Mouse (Mus musculus) skeletal muscle tissue, adult 2 months (tissue): ENCODE measurements around the gene Aebp1.
"Not testable (repeated sequence)": the region's sequence is repeated elsewhere in the genome, so short reads cannot be mapped to it uniquely, and the experiment has no call there.

Experiments
- DNase-seq: peaks from one replicate; pipeline ENCODE4 v3.0.0-alpha.2; 2012; ENCODE audit warnings: low read depth, low spot score

The Aebp1 gene

DNA sequence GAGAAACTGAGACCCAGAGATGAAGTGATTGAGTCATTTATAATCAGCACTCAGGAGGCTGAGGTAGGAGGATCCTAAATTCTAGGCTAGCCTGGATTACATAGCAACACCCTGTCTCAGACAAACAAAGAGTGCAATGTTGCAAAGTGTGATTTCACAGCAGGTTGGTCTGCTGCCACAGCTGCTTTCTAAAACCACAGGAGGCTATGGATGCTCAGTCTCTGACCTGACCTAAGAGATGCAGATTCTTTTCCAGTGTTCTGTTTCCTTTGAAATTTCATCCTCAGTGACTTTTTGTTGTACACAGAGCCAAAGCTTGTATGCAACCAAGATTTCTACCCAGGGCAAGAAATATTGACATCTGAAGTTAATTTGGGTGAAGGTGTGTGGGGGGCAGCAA lies 6.3 kb upstream of the Aebp1 start:
- DNase-seq = no peak

GRCm38 (mm10) chr11:5855902-5856301 lies 5.8 kb upstream of the Aebp1 start:
- DNase-seq = peak; percentile 83

DNA sequence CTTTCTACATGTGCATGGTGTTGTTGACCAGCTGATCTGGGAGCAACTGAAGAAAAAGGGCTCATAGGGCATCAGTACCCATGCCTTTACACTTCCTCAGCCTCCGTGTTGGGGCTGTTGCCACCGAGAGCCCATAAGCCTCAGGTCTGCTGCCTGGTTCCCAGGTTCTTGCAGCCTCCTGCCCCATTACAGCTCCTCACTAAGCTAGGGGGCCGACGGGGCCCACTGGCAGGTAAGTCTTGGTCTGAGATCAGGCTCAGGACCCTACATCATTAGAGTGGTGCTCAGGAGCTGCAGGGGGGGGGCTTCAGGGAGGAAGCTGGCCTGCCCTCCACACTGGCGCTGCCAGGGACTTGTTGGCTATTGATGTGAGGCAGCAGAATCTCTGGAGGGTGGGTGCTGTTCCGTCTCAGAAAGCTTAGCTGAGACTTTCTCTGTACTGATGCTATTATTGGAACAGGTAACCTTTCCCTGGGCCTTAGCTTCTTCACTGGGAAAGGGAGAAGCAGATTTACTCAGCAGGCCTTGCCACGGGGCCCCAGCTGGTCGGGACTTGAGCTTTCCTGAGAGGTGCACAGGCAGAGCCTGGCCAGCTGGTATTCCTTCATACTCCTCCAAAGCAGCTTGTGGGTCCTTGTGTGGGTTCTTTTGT lies 5.1 kb upstream of the Aebp1 start:
- DNase-seq = peak; percentile 81

DNA sequence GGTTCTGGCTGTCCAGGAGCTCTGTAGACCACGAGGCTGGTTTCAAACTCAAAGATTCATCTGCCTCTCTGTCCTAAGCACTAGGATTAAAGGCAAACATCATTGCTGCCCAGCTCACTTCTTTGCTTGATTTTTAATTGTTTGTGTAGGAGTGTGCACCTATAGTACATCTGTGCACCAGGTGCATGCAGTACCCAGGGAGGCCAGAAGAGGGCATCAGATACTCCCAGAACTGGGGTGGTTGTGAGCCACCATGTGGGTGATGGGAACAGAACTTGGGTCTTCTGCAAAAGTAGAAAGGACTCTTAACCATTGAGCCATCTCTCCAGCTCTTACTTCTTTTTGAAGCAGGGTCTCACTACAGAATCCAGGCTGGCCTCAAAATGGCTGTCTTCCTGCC lies 3.0 kb upstream of the Aebp1 start:
- DNase-seq = no peak

DNA sequence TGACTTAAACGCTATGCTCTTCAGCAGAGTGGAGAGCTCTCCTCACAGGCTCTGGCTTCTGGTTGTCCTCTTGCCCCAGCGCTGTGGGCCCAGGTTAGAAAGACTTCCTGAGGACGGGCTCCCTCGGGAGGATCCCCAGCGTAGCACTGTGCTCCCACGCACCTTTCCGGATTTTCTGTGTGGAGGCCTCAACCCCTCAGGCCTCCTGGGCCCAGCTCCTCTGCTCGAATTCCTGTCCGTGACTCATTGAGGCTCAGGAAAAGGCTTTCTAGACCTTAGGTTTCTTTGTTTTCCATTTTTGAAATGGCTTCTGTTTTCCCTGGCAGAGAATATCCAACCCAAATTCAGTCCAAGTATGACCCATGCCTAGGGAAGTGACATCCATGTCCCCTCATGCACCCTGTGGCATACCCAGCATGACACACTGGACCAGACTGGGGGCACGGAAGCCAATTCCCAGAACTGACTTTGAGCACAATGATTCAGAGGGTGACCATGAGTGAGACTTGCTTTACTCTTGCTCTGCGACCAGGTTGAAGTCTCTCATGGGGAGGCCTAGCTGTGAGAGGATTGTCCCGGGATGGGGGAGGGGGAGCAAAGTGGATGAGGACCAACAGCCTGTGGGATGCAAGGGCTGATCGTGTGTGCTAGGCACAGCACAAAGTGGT lies 1.7 kb upstream of the Aebp1 start:
- no peak for DNase-seq

DNA sequence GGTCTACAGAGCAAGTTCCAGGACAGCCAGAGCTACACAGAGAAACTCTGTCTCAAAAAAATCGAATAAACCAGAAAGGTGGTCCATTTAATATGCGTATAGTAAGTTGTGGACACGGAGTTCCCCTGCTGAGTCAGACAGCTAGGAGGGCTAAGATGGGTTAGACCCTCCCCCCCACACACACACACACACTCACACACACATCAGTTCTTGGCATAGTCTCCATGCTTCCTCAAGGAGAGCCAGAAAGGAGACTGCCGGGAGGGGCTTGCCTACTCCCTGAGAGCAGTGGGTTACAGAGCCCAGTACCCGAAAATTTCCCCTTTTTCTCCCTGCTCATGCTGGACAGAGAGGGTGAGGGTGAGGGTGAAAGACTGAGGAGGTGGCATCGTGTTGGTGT lies 1.1 kb upstream of the Aebp1 start:
- DNase-seq = no peak

- peak; percentile 87 for DNase-seq
These were observed 803 bp downstream of the Aebp1 start for GRCm38 (mm10) chr11:5862394-5863105.

- DNase-seq = no peak
These were observed 5.4 kb downstream of the Aebp1 start for GRCm38 (mm10) chr11:5867196-5867595.

- no peak for DNase-seq
These were observed 6.6 kb downstream of the Aebp1 start for GRCm38 (mm10) chr11:5868324-5868723.

DNA sequence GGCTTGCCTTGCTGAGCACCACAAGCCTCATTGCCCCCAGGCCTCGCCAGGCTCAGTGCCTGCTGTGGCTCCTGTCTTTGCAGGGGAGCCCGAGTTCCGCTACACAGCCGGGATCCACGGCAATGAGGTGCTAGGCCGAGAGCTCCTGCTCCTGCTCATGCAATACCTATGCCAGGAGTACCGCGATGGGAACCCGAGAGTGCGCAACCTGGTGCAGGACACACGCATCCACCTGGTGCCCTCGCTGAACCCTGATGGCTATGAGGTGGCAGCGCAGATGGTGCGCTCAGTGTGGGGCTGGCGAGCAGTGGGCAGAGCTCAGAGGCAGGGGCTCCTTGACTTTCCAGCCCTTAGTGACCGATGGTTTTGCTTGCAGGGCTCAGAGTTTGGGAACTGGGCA lies 7.6 kb downstream of the Aebp1 start:
- no peak for DNase-seq

DNA sequence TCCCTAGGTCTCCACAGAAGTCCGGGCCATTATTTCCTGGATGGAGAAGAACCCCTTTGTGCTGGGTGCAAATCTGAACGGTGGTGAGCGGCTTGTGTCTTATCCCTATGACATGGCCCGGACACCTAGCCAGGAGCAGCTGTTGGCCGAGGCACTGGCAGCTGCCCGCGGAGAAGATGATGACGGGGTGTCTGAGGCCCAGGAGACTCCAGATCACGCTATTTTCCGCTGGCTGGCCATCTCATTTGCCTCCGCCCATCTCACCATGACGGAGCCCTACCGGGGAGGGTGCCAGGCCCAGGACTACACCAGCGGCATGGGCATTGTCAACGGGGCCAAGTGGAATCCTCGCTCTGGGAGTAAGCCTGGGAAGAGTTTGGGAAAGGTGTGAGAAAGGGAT lies 8.3 kb downstream of the Aebp1 start:
- DNase-seq = peak; percentile 77

GRCm38 (mm10) chr11:5872707-5873106 lies 11.0 kb downstream of the Aebp1 start:
- no peak for DNase-seq

DNA sequence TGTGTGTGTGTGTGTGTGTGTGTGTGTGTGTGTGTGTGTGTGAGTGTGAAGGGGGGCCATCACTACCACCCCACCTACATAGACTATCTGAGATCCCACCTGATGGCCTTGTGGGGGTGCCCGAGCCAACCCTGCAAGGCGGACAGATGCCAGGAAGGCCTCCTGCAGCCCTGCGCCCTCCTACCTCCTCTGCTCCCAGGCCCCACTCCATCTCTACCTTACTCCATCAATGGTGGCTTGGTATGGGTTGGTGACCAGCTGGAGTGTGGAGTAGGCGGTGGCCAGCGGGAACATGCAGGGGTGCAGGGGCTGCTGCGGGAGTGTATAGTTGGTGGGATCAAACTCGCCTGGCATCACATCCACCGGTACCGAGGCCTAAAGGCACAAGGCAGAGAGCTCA lies 11.4 kb downstream of the Aebp1 start:
- DNase-seq = no peak

- DNase-seq = no peak
These were observed 15.7 kb downstream of the Aebp1 start for GRCm38 (mm10) chr11:5877421-5877820.

GRCm38 (mm10) chr11:5877921-5878526 lies 16.3 kb downstream of the Aebp1 start, which contains the start of gene Pold2:
Pold2 (minus strand) TSS chr11:5878292.
- peak; percentile 97 for DNase-seq

- no peak for DNase-seq
These were observed 16.9 kb downstream of the Aebp1 start for GRCm38 (mm10) chr11:5878661-5879060.

- DNase-seq = no peak
These were observed 18.2 kb downstream of the Aebp1 start for GRCm38 (mm10) chr11:5879905-5880304.

DNA sequence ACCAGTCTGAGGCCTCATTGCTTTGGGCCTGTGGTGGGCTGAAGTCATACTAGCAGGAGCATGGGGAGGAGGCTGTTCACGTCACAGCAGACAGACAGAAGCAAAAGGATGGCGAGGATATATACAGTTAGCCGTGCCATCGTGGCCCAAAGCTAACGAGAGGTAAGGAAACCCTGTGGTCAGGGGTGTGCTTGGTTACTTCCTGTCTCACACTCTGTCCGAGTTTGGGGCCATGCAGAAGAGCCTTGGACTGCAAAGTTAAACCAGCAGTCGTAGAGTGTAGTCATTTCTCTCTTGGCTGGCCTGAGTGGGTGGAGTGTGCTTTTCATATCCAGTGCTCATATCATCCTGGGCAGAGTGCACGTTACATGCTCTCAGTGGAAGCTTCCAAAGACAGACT lies 20.8 kb downstream of the Aebp1 start:
- DNase-seq = no peak

GRCm38 (mm10) chr11:5886187-5886586 lies 24.4 kb downstream of the Aebp1 start:
- DNase-seq = peak; percentile 68

GRCm38 (mm10) chr11:5887250-5887649 lies 25.5 kb downstream of the Aebp1 start:
- no peak for DNase-seq

- DNase-seq = not testable (repeated sequence)
These were observed 26.8 kb downstream of the Aebp1 start for GRCm38 (mm10) chr11:5888563-5888962.

DNA sequence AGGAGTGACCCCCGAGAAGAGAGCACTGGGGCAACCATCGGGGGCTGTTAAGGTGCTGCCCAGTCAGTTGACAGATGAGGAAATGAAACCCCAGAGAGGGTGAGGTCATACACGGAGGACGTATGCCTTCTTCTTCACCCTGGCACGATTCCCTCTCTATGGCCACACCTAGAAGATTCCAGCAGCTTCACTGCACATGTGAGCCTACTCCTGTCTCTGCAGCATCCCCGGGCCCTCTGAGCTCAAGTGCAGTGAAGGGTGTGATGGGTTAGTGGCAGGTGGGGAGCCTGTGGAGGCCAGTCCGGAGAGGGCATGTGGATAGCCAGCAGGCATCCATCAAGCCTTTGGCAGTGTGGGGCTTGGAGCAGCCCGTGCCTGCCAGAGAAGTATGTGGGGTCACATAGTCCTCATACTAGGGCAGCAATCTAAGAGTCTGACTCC lies 30.4 kb downstream of the Aebp1 start:
- DNase-seq = no peak
